Mouse (Mus musculus) heart, postnatal 0 days (tissue): Measurements from ENCODE around the gene Myl7.

Experiments used
- CTCF ChIP-seq: IDR thresholded peaks from 2 replicates; pipeline ENCODE4 v1.5.1; 2016; ENCODE audit warnings: antibody characterized with exemption, control low read depth, low read depth
- EP300 ChIP-seq: IDR thresholded peaks from 2 replicates; pipeline ENCODE4 v1.6.1; 2016; ENCODE audit warnings: antibody characterized with exemption, low read depth

DNA sequence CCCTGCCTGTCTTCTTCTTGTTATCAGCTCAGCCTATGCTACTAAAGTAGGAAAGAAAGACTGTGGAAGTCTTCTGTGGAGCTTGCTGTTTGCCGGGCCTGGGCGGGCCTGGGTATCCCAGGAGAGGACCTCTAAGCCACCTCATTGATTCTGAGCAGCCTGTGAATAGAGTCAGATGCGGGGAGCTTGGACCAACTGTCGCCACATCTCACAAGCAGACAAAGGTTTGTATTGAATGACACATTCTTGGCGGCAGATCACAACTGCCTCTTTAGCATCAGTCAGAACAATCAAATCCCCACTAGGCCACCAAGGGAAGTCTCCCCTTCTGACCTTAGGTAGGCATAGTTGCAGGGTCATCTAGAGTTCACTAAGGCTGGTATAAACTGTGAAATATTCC lies 11.3 kb downstream of the Myl7 start:
- TF ChIP-seq CTCF = no peak
- TF ChIP-seq EP300 = no peak
